Mouse (Mus musculus) left cerebral cortex, postnatal 25 days (tissue): Measurements from ENCODE around the gene P4ha3. TPM values are rescaled to one million over a fixed set of nuclear protein-coding genes. Genes with fewer than 3 reads are reported as not detected.

Source experiments
- DNase-seq, 2 experiments: peaks; one replicate each; pipeline ENCODE4 v3.0.0; 2022; ENCODE audit warnings: low spot score in 2 of 2, mixed read lengths in 1 of 2
- intact Hi-C: fragments of 180-260 bp; cut with DNase I; formaldehyde crosslinking; loops from one replicate; pipeline ENCODE4 v1.15.1; 2025
- total RNA-seq, 2 experiments: library from RNA; stranded (reverse); gene quantifications; 2 replicates each; pipeline ENCODE4 v1.2.3; 2021

P4ha3 gene
- total RNA-seq, 2 experiments from 2014 or later: 6.0 TPM

DNA sequence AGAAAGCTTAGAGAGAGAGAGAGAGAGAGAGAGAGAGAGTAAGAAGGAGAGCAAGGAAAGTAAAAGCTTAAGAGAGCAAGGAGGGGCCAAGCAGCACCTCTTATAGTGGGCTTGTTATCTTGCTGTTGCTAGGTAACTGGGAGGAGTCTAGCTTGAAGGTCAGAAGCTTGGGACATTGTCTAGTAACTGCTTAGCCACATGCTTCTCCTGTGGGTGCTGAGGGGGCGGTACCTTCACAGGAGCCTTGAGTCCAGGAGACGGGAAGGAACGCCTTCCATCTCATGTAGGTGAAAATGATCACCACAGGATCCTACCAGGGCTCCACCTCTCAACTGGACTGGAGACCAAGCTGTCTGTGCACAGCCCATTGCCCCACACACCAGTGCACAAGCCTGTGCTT is 16.1 kb downstream of the P4ha3 start:
- intact Hi-C loops: no loop called here
- no peak for DNase-seq

DNA sequence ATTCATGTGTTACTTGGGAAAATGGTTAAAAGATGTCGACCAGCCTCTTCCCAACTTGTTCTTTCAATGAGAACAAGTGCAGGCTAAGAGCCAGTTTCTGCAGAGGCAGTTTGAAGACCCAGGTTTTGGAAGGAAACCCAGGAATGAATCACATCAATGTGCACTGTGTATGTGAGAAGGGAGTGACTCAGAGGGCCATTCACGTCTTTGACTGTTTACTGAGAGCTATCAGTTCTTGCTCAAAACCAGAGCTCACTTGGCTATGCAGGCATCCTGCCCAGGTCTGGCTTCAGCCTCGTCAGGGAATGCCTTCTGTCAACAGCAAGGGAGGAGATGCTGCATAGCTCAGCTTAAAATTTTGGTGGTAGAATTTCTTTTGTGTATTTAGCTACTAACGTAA is 17.0 kb downstream of the P4ha3 start:
- peak in 1 of 2 experiments; percentile 95 for DNase-seq
- intact Hi-C loops: no loop called here

DNA sequence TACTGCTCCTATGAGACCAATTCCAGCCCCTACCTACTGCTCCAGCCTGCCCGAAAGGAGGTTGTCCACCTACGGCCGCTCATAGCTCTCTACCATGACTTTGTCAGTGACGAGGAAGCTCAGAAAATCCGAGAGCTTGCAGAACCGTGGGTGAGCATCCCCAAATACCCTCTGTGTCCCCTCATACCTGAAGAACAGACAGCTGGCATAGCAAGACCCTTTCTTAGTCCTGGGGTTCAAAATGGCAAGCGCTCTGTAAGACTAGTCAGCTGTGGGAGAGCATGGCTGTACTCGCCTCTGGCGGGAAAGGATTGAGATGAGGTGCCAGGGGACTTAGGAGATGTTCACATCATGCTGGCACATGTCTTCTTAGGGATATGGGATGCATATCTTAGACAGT is 20.6 kb downstream of the P4ha3 start:
- intact Hi-C loops: no loop called here
- no peak for DNase-seq

DNA sequence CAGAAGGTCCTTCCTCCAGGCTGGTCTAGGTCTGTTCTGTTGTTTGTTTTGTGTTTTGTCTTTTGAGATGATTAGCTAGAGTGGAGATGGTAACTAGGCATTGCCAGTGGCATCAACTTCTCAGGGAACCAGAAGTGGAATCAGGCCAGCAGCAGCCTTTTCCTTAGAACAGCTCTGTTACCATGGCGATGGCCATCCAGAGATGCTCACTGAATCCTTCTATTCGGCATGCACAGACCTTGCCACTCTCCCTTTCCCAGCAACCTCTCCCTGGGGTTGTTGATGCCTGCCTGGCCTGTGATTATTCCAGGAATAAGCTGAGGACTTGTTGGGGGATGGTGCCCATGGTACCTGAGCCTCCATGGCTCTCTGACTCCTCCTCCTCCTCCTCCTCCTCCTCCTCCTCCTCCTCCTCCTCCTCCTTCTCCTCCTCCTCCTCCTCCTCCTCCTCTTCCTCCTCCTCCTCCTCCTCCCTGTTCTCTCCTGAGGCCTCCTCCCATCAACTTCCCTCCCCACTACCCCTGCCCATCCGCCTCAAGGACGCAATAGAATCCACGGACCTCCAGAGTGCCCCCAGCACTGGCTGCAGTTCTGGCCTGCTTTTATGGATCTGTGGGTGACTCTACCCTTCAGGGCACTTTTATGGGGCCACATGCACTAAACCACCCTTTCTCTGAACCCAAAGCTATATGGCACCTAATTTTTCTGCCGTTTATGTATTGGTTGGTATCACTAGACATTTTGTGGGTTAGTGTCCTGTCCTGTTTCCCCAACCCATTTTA is 22.7 kb downstream of the P4ha3 start:
- intact Hi-C loops: no loop called here
- DNase-seq: peak; percentile 76 to 87

DNA sequence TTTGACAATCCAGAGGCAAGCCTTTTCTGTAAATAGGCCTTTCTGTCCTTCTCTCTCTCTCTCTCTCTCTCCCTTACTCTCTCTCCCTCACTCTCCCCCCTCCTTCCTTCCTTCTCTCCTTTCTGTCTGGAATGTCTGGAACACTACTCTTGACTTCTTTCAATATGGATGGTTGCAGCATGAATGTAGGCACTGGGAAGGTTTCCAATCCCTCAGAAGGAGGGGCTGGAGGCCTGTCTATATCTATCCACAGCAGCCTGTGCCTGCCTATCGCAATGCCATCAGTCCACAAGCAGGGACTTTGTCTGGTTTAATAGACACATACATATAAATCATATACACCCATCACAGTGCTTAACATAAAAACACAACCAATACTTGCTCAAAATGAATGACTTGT is 23.9 kb downstream of the P4ha3 start:
- intact Hi-C loops: no loop called here
- DNase-seq: peak in 1 of 2 experiments; percentile 51

DNA sequence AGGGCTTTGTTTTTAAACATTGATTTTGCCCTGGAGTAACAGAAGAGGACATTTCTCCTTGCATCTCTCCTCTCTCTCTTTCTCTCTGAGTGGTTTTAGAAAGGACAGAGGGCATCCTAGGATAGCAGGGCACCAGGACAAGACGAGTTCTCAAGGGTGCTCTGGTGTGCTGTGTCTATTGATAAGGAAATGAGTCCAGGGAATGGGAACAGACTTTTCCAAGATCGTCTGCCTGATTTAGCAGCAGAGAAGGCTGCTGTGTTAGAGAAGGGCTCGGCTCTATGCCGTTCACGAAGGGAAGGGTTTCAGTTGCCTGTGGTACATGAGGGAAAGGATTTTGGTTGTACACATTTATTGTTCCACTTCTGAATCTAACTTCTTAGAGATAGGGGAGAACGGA is 24.4 kb downstream of the P4ha3 start:
- DNase-seq: no peak
- intact Hi-C loops: no loop called here

DNA sequence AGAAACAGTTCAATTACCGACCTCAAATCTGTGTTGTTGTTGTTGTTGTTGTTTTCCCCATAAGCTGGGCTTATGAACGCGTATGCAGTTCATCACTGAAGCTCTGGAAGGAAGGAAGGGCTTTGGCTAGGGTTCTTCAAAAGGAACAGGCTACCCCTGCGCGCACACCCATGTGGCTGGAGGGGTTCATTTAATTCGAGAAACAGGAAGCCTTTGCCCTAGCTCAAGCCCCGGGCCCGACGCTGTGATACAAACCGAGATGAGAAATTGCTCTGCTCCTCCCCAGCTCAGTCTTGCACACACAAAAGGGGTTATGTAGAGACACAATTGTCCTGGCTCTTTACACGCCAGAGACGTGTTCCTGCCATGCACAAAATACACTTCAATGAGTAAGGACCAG is 25.0 kb downstream of the P4ha3 start:
- no peak for DNase-seq
- intact Hi-C loops: no loop called here

DNA sequence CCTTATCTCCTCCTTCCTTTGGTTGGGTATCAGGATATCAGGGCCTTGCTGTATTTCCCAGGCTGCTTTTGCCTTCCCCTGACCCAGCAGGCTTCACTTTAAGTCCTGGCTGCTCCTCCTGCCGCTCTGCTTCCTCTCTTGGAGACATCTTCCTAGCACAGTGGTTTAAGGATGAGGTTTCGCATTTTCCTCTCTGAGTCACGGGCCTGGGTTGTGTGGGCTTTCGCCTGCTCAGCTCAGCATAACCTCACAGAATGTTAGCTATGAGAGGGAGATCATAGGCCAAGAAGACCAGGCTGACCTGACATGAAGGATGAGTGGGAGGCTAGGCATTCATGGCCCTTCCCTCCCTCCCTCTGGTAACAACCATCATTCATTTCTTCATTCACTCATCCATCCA is 27.4 kb downstream of the P4ha3 start:
- intact Hi-C loops: no loop called here
- no peak for DNase-seq

DNA sequence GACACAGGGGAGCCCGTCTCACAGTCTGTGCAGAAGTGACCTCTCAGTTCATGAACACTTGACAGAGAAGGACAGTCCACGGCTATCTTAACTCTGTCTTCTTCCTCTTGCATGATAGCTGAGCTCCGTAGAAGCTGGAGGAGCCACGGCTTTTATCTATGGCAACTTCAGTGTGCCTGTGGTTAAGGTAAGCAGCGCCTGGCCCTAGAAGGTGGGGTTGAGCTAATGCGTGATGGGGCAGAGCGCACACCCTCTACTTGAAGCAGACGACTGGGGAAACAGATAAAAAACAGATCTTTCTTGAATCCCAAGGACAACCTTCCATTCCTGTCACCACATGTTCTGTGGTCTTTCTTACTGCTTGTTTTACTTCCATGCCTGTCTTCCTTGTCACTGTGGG is 31.6 kb downstream of the P4ha3 start:
- DNase-seq: no peak
- intact Hi-C loops: no loop called here

DNA sequence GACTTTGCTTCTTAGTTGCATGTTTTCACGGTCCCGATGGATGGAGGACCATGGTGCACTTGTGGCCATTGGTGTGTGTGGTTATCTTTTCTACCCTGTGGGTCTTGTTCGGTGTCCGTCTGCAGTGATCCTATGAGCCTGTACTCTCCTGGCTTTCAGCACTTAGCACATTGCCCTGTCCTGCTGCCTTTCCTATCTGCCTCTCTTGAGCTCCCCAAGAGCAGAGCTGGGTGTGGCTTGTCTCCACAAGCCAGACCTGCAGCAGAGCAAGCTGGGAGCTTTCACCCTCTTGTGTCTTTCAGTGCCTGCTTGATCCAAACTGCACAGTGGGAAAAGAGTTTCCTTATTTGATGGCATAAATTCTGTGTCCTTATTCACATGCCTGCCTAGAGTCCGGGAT is 32.2 kb downstream of the P4ha3 start:
- intact Hi-C loops: no loop called here
- no peak for DNase-seq

DNA sequence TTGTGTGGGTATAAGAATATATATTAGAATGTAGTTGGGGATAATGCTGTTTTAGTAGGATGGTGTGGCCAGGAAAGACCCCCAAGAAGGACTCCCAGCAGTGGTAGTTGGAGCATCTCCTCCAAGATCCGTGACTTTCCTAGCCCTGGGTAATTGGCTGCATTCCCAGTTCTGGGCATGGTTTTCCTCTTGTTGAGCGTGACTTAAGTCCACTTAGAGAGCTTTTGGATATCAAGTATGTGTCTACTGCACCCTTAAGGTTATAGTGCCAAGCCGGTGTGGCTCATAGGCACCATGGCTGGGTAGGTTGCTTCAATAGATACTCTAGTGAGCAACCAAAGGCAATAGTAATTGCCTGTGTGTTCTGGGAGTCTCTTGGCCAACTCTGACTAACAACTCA is 38.4 kb downstream of the P4ha3 start:
- intact Hi-C loops: loop anchor here (2.0 kb wide), 1 partner anchor 41 kb away; no protein-coding TSS in a partner anchor
- no peak for DNase-seq

DNA sequence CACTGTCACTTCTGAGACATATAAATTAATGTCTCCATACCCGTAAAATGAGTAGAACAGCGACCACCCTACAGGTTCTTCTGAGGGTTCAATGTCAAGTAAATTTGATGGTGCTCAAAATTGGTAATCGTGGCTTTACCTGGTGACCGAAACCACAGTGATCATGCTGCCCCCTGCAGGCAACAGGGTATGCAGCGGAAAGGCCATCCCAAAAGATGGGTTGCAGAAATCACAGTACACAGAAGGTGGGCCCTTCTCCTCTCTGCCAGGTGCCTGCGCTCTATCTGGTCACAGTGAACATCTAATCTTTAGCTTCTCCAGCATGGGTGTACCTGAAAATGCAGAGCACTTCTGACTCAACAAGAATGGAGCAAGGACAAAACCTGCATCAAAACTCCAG is 40.2 kb downstream of the P4ha3 start:
- intact Hi-C loops: loop anchor here (2.0 kb wide), 1 partner anchor 43 kb away; no protein-coding TSS in a partner anchor
- peak; percentile 58 to 63 for DNase-seq

DNA sequence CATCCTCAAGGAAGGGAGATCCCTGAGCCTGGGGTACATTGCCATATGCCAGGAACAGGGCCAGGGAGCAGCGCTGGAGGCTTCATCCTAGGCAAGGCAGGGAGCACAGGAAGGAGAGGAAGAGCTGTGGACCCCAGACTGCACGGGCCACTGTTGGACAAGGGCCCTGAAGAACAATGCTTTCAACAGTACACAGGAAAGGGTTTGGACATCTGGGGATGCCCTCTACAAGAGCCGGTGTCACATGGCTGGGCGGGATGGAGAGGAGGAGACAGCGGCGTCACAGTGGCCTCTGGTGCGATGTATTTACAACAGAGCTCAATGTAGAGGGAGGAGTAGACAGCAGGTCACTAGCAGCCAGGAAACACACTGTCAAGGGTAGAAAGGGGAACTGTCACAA is 42.2 kb downstream of the P4ha3 start:
- intact Hi-C loops: no loop called here
- DNase-seq: no peak

DNA sequence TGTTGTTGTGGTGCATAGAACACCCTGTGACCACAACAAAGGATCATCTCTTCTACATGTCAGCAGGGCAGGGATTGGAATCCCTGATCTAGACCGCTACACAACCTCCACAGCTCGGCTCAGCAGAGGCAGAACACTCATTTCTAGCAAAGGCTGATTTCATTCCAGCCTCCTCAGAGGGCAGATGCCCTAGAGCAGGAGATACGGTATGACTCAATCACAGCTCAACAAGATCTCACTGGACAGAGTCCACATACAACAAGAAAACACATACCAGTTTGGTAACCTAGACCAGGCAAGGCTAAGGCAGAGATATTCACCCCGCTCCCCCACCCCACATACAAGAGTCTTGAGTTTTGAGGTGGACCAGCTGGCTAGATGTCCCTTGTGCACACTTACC is 43.3 kb downstream of the P4ha3 start:
- intact Hi-C loops: no loop called here
- no peak for DNase-seq

DNA sequence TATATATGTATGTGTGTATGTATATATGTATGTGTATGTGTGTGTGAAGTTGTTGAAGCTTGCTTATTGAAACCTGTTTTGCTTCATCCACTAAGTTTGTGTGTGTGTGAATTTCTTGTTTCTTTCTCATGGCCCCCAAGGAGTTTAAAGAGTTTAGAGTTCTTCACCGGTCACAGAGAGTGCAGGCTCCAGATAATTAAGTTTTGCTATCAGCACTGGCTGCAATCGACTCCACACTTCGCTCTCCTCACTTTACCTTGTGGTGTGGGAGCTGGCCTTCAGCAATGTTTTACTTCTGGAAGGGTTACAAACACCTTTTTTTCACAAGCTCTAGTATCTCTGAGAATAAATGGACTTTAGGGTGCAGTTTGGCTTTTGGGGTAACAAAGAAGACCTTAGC is 45.9 kb downstream of the P4ha3 start:
- intact Hi-C loops: no loop called here
- no peak for DNase-seq

DNA sequence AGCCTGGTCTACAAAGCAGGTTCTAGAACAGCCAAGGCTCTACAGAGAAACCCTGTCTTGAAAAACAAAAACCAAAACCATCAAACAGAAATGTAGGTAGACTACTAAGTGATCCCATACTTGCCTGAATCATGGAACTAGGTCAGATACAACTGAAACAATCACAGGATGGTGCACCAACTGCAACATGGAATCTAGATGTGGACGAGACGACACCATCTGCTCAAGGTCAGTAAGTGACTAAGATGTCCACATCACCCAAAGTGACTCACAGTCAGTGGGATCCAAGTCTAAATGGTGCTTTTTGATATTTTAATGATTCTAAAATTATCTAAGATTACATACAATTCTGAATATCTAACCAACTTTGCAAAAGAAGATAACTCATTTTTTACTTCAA is 50.6 kb downstream of the P4ha3 start:
- intact Hi-C loops: loop anchor here (5.0 kb wide), 1 partner anchor 71 kb away; no protein-coding TSS in a partner anchor
- DNase-seq: no peak

DNA sequence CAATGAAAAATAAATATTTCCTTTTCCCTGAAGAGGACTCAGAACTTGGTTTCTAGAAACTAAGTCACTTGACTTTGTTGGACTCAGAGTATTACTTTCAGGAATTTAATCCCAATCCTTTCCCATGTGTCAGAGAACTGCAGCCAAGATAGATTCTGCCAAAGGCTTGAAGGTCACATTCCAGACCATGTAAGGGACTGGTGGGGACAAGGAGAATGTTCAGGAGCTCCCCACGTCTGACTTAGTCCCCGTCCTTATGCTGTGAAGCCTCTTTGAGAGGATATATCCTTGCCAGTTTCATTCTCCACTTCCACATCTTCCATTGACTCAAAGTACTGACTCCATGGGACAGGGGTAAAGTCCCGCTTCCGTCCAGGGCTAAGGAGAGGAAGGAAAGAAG is 69.7 kb downstream of the P4ha3 start:
- no peak for DNase-seq
- intact Hi-C loops: no loop called here

DNA sequence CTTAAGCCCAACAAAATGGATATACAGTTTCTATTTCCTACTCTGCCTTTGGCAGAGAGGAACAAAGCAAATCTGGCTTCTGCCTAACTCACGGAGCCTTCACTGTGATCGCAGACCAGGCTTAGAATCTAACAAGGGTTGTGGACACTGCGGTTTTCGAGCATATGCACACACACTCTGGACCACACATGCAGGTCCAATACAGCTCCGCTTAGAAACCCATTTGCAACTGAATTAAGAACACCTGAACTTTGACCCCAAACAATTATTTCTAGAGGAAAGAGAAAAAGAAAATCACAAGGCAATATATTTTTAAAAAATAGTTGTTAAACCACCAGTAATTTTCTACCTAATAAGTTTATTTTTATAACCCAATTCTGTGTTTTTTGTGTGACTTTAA is 71.0 kb downstream of the P4ha3 start:
- intact Hi-C loops: no loop called here
- no peak for DNase-seq

DNA sequence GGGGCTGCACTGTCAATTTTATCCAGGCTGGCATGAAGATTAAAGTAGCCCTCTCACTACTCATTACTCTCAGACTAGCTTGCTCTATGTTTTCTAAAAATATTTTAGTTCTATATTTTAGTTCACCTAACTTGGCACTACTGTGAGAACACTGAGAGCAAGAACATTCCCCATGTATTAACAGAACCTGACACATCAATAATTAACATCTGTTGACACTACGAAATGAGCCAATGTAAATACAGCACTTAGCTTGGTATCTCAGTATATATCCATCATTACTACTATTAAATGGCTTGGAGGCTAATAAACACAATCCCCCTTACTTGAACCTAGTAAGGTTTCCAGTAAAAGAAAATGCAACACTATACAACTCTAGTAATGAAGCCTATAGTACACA is 71.4 kb downstream of the P4ha3 start:
- intact Hi-C loops: no loop called here
- no peak for DNase-seq

DNA sequence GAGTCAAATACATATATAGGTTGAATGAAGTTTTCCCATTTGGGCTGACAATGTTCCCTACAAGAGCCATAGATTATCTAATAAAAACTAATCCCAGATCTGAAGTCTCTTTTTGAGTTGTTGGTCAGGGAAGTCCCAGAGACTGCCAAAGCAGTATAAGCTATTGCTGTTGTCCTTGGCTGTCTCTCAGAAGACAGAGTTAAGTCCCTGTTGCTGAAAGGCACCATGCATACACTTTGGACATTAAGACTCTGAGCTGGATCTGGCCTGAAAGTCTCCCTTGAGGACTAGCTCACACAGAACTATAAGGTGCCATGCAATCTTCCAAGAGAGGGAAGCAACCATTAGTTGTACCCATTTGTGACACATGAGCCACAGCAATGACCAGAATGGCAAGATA is 72.5 kb downstream of the P4ha3 start:
- no peak for DNase-seq

DNA sequence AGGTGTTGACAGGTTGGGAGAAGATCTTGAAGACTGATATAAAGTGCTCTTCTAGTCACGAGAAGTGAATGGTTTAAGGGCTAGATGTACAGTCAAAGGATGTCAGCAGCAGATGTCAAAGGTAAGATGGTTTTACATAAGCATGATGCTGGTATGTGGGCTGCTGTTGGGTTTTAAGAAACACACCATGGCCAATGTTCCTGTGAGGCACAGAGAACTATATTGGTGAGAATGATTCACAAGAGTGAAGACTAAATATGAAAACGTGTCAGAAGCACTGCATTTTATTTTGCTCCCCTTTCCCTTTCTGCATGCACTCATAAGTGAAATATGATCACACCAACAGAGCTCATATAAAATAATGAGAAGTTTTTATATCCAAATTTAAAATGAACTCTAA is 77.8 kb downstream of the P4ha3 start:
- intact Hi-C loops: no loop called here
- DNase-seq: peak in 1 of 2 experiments; percentile 77

More for the DNA sequence above, 72.5 kb downstream of the P4ha3 start:
- intact Hi-C loops: no loop called here

DNA sequence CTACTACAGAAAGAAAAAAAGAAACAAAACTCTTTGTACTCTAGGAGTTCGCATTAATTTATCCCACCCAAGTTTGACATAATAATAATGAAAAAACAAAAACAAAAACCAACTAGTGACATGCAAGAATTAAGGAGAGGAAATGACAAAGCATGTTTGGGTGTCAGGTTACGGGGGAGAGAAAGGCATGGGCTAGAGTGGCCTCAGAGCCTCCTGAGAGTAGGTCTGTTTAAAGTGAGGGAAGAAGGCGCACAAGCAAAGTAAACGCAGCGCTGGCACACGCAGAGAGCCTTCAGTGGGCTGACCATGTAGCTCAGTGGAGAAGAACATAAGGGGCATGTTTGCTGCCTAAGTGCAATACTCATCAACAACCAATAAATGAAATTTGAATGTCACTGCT is 79.6 kb downstream of the P4ha3 start:
- DNase-seq: no peak
- intact Hi-C loops: no loop called here
